Mouse (Mus musculus) hindbrain, embryonic 14.5 days (tissue): Measurements from ENCODE around the gene Klhl9. TPM values are rescaled to one million over a fixed set of nuclear protein-coding genes. Genes with fewer than 3 reads are reported as not detected.
A peak's percentile ranks its signal among the peaks of the same experiment; 100 is the strongest.
"Not testable (repeated sequence)": the region's sequence is repeated elsewhere in the genome, so short reads cannot be mapped to it uniquely, and the experiment has no call there.

Source experiments
- ATAC-seq: fragments of 200-750 bp; cut with Nextera tagmentation; 2 replicates; pipeline ENCODE4 v1.8.0; 2017; ENCODE audit warnings: moderate number of reproducible peaks, mild to moderate bottlenecking, moderate TSS enrichment, moderate library complexity; ENCODE audit not compliant: low FRiP score
- DNase-seq: peaks from one replicate; pipeline ENCODE4 v3.0.0-alpha.2; 2015; ENCODE audit warnings: low spot score
- H3K27ac ChIP-seq: fragments of 300-500 bp; sonication (generic); 2 replicates; pipeline ENCODE4 v1.5.1; 2014; ENCODE audit warnings: mild to moderate bottlenecking, moderate library complexity
- H3K27me3 ChIP-seq: fragments of 300-500 bp; sonication (generic); 2 replicates; pipeline ENCODE4 v1.6.1; 2014; ENCODE audit warnings: mild to moderate bottlenecking, low read length, mixed read lengths; ENCODE audit not compliant: control insufficient read depth, insufficient read depth
- H3K36me3 ChIP-seq: fragments of 300-500 bp; sonication (generic); replicated peaks from 2 replicates; pipeline ENCODE4 v1.6.1; 2014; ENCODE audit not compliant: control insufficient read depth, insufficient read depth
- H3K4me1 ChIP-seq: fragments of 300-500 bp; sonication (generic); replicated peaks from 2 replicates; pipeline ENCODE4 v1.6.1; 2014; ENCODE audit warnings: antibody characterized with exemption, low read length, mixed read lengths; ENCODE audit not compliant: control insufficient read depth, insufficient read depth
- H3K4me2 ChIP-seq: fragments of 300-500 bp; sonication (generic); replicated peaks from 2 replicates; pipeline ENCODE4 v1.6.1; 2014; ENCODE audit warnings: mild to moderate bottlenecking, moderate library complexity
- H3K4me3 ChIP-seq: fragments of 300-500 bp; sonication (generic); replicated peaks from 2 replicates; pipeline ENCODE4 v1.5.1; 2014; ENCODE audit warnings: mild to moderate bottlenecking, low read length
- H3K9ac ChIP-seq: fragments of 300-500 bp; sonication (generic); 2 replicates; pipeline ENCODE4 v1.6.1; 2014
- H3K9me3 ChIP-seq: fragments of 300-500 bp; sonication (generic); 2 replicates; pipeline ENCODE4 v1.6.1; 2016; ENCODE audit warnings: low read length; ENCODE audit not compliant: control insufficient read depth
- WGBS: fragments of 180-500 bp; shearing (Covaris S2); extraction: QIAGEN DNeasy Blood & Tissue Kit; methylation state at CpG from one replicate; pipeline ENCODE4 v1.1.7; 2014; 5-methylcytosine and 5-hydroxymethylcytosine counted together
- polyA plus RNA-seq: library from polyadenylated mRNA; unstranded; fragments of >200 nt; fragmentation: Nextera tagmentation; extraction: Ambion mirVana; gene quantifications from 2 replicates; pipeline ENCODE4 v1.2.1, GENCODE M21; 2014

The Klhl9 gene
- polyA plus RNA-seq, 1 experiment from 2014 or later, result 144 TPM

DNA sequence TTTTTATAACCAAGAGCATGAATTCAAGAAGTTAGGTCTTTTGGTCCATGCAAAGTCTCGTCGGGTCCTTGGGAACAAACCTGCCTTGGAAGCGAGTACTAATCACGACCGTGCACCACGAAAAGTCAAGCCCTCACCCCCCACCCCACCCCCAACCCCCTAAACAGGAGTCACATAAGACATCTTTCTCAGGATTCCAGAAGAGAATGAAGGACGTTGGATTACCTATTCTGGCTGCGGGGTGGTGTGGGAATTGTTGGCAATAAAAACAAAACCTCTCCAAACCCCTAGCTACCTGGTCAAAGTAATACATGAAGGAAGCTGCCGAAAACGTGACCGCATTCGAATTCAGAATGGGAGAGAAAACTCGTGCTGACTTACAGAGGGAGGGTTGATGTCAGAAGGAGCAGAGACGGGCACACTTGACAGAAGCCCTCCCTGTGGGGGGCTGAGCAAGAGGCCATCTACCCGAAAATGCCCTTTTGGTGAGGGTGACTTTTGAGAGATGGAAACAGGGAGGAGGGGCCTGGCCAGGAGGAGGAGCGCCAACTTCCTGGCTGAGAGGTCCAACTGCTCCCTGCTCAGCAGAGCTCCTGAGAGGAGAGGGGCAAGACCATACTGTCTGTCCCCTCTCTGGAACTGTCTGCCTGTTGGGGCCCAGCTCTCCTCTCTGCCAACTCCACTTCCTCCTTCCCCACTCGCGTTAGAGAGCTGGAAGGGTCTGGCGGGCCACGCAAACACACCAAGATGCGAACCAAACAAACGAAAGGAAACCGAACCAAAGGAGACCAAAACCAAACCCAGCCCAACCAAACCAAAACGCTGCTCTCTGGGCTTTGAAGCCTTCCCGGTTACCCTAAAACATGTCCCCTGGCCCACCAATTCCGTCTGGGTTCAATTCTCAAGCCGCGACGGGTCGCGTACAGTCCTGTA, 34.6 kb upstream of the Klhl9 start:
- peak overlapping the region; percentile 70 for H3K27ac ChIP-seq

DNA sequence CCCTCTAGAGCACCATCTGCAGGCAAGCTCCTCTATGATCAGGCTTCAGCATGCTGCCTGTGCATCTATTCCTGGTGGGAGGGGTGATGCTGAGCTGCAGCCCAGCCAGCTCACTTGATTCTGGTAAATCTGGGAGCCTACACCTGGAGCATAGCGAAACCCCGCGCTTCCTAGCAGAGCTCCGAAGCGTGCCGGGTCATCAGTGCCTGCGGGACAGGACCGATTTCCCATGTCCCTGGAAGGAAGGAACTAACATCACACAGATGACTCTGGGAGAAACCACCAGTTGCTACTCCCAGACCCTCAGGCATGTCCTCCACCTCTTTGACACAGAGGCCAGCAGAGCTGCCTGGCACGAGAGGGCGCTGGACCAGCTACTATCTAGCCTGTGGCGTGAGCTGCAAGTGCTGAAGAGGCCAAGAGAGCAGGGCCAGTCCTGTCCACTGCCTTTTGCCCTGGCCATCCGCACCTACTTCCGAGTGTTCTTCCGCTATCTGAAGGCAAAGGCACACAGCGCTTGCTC, 32.6 kb upstream of the Klhl9 start, which contains the start of gene Gm13271:
Gene Gm13271, plus strand, starts transcription at position 51 of the 523 bp plus-strand sequence.
- not testable (repeated sequence) for DNase-seq, H3K9ac ChIP-seq, H3K9me3 ChIP-seq, H3K36me3 ChIP-seq, ATAC-seq, H3K4me2 ChIP-seq, H3K27me3 ChIP-seq, H3K27ac ChIP-seq, H3K4me1 ChIP-seq, H3K4me3 ChIP-seq
- 83% methylated on average over 15 of the region's 15 CpGs for WGBS

More for the DNA sequence above, 34.6 kb upstream of the Klhl9 start:
- H3K36me3 ChIP-seq, H3K4me1 ChIP-seq, H3K27me3 ChIP-seq, ATAC-seq, H3K9me3 ChIP-seq, DNase-seq: not testable (repeated sequence)
- peak overlapping the region; percentile 66 for H3K4me2 ChIP-seq
- H3K9ac ChIP-seq, result peak overlapping the region; percentile 61
- H3K4me3 ChIP-seq, result peak overlapping the region; percentile 35
- WGBS, result 14% methylated on average over 28 of the region's 31 CpGs

DNA sequence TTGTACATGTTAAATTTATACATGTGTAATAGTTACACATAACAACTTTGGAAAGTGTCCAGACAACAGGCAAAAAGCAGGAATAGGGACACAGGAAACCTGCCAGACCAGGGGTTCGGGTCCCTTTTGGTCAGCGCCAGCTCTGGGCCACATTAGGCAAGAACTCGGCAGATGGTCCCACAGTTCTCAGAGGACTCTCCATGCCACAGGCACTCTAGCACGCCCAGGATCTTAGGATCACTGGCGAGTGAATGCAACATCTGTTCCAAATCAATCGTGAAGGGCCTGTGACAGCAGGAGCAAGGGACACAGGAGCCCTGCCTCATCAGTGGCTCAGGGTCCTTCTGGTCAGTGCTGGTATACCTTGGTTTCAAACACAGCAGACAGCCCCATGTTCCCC, 27.7 kb upstream of the Klhl9 start:
- no peaks in the 10 kb centered on the region for H3K27me3 ChIP-seq
- no peaks in the 10 kb centered on the region for H3K4me1 ChIP-seq
- no peak overlapping the region for H3K9ac ChIP-seq
- H3K4me3 ChIP-seq, result no peak overlapping the region
- ATAC-seq (no peak), DNase-seq (no peak)
- no peak overlapping the region for H3K27ac ChIP-seq
- H3K36me3 ChIP-seq, result no peaks in the 10 kb centered on the region
- no peaks in the 10 kb centered on the region for H3K9me3 ChIP-seq
- WGBS, result 70% methylated on average over 6 of the region's 6 CpGs
- H3K4me2 ChIP-seq, result no peak overlapping the region

DNA sequence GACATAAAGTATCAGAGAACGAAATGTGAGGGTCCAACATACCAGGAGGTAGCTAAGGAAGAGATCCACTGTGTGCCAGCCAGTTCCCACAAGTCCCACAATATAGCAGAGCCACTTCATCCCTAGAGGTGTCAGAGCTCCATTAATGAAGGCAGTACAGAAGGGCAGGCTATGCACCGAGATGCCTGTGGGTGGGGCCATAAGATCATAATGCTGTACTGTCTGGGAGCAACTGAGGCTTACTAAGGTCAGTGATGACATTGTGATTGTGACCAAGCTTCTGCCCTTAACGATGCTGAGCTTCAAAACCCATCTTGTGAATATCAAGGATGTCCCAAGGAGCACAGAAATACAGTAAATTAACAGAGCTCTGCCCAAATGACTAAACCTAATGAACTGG, 21.9 kb upstream of the Klhl9 start:
- H3K27ac ChIP-seq, result no peak overlapping the region
- no peak overlapping the region for H3K4me3 ChIP-seq
- no peak overlapping the region for H3K9ac ChIP-seq
- ATAC-seq (no peak), DNase-seq (no peak)
- no peaks in the 10 kb centered on the region for H3K27me3 ChIP-seq
- H3K36me3 ChIP-seq, result no peaks in the 10 kb centered on the region
- no peak overlapping the region for H3K4me2 ChIP-seq
- no peaks in the 10 kb centered on the region for H3K9me3 ChIP-seq
- WGBS, result 82% methylated on average over 3 of the region's 3 CpGs
- H3K4me1 ChIP-seq, result no peaks in the 10 kb centered on the region

DNA sequence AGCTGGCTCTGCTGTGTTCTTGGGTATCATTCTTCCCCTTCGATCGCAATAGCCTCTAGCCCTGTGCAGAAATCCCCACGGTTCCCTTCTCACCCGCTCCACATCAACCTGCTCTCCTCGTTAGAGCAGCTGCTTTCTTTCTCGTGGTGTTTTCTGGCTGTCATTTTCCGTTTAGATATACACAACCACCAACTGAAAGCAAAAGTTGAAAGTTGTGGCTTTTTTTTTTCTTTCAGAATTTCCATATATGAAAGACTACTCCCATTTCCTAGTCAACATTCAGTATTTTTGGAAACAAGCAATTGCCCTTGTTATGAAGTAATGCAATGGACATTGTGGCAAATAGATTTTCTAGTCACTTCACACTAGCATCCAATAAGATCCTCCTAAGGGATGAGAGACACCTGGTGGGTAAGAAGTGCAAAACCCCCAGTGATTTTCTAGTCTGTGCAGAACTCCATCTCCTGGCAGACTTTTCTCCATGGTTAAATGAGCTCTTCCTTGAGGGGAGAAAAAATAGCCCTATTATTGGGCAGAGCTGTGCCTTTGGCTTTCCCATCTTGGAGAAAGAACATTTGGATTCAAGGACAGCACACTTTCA, 20.6 kb upstream of the Klhl9 start:
- Histone ChIP-seq H3K27me3 (no peaks in the 10 kb centered on the region), H3K36me3 (no peaks in the 10 kb centered on the region), H3K4me1 (no peaks in the 10 kb centered on the region), H3K27ac (no peak overlapping the region), H3K4me3 (no peak overlapping the region), H3K9me3 (no peaks in the 10 kb centered on the region), H3K9ac (no peak overlapping the region), H3K4me2 (no peak overlapping the region)
- ATAC-seq (no peak), DNase-seq (no peak)
- 84% methylated on average over 7 of the region's 7 CpGs for WGBS

DNA sequence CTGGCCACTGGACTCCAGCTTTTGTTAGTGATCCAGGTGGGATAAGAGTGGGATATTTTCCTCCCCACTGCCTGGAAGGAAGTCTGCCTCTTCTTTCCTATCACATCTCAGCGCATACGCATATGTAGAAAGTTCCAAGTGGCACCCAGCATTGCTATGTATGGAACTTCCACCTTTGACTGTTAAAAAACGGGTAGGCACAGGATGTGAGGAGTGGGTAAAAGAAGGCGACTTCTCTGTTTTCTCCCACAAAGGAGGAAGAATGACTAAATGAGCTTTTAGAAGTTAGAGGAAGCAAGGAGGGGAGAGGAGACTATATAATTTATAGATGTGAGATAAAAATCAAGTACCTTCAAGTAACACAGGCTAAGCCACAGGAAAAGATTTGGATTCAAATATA, 19.2 kb upstream of the Klhl9 start:
- Histone ChIP-seq H3K27ac (no peak overlapping the region), H3K4me3 (no peak overlapping the region), H3K4me1 (no peaks in the 10 kb centered on the region), H3K27me3 (no peaks in the 10 kb centered on the region), H3K9me3 (no peaks in the 10 kb centered on the region), H3K4me2 (no peak overlapping the region), H3K9ac (no peak overlapping the region), H3K36me3 (no peaks in the 10 kb centered on the region)
- no peak for ATAC-seq
- WGBS, result 89% methylated on average over 4 of the region's 4 CpGs
- no peak for DNase-seq

DNA sequence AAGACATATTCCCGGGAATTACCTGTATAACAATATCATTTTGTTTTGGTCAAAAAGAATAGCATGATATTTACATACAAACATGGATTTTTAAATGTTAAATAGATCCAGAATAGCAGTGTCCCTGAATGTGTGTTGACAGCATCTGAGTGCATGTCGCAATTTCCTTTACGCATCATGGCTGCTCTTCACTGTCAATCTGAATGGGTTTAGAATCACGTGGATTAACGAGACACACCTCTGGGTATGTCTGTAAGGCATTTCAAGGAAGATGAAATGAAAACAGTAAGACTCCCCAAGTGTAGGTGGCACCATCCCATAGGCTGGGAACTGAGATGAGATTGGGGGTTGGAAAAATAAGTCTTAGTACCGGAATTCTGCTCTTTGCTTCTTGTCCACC, 16.8 kb upstream of the Klhl9 start:
- Histone ChIP-seq H3K9me3 (no peaks in the 10 kb centered on the region), H3K4me2 (no peak overlapping the region), H3K27ac (no peak overlapping the region), H3K36me3 (no peaks in the 10 kb centered on the region), H3K9ac (no peak overlapping the region), H3K4me1 (no peaks in the 10 kb centered on the region), H3K27me3 (no peaks in the 10 kb centered on the region), H3K4me3 (no peak overlapping the region)
- WGBS, result 92% methylated on average over 6 of the region's 6 CpGs
- no peak for DNase-seq
- ATAC-seq, result no peak

DNA sequence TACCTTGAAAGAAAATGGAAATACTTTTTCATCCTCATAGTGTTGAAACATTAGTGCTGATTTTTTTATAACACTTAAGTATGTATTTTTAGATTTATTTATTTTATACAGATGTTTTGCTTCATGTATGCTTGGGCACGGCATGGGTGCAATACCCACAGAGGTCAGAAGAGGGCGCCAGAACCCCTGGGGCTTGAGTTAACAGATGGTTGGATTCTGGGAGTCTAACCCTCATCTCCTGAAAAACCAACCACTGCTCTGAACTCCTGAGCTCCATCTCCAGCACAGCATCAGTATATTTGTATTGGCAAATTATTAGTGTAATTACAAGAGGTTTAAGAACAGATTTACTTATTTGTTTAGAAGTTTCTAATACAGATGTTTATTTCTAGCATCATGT, 16.2 kb upstream of the Klhl9 start:
- H3K27ac ChIP-seq, result no peak overlapping the region
- DNase-seq (peak; percentile 72), ATAC-seq (no peak)
- no peak overlapping the region for H3K4me3 ChIP-seq
- H3K9me3 ChIP-seq, result no peaks in the 10 kb centered on the region
- no peaks in the 10 kb centered on the region for H3K36me3 ChIP-seq
- H3K4me2 ChIP-seq, result no peak overlapping the region
- 5% methylated on average over 2 of the region's 2 CpGs for WGBS
- H3K9ac ChIP-seq, result no peak overlapping the region
- no peaks in the 10 kb centered on the region for H3K4me1 ChIP-seq
- H3K27me3 ChIP-seq, result no peaks in the 10 kb centered on the region

DNA sequence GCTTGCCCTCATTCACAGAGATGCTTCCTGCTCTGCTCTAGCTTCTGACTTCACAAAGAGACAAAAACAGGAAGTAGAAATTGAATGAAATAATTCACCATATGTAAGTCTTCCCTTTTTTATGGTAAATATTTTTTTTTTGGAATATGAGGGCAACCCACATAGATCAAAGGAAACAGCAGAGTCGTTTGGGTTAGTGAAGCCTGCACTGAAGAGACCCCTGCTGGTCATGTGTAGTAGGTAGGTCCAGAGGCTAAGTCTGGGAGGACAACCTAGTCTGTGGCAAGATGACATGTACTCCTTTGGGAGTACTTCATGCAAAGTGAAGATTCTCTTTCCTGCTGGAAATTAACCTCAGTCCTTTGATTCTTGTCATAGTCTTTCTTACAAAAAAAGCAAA, 5.1 kb upstream of the Klhl9 start:
- H3K9me3 ChIP-seq, result no peaks in the 10 kb centered on the region
- H3K4me3 ChIP-seq, result no peak overlapping the region
- H3K27me3 ChIP-seq, result no peaks in the 10 kb centered on the region
- H3K36me3 ChIP-seq, result no peaks in the 10 kb centered on the region
- H3K4me1 ChIP-seq, result no peaks in the 10 kb centered on the region
- no peak for ATAC-seq
- 2% methylated on average over 1 of the region's 1 CpGs for WGBS
- H3K27ac ChIP-seq, result no peak overlapping the region
- H3K9ac ChIP-seq, result no peak overlapping the region
- DNase-seq, result no peak
- no peak overlapping the region for H3K4me2 ChIP-seq
